ENCODE assay signal across 14 mouse cellular contexts in the genomic region with DNA sequence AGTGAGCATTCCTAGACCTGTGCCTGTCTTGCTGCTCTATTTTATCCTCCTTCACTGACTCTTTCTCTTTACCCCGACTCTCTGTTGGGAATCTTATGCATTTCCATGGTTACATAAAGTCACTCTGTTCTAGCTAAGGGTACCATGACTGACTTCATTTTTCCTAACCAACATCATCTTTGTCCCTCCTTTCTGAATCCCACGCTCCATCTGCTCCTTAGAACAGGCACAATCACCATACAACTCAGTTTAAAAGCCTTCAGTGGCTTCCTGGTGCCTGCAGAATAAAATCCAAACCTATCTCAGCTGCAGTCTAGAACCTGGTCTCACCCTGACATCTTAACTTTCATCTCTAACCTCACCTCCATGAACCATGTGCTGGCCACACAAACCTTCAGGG. TPM values are rescaled to one million over a fixed set of nuclear protein-coding genes. Genes with fewer than 3 reads are reported as not detected.
DNase-seq lines count a peak whose midpoint lies in the region; ATAC-seq lines count a peak whose summit lies in the region.
"Had no signal": no experiment of that assay in that cellular context is flagged by ENCODE, and none has a peak within 500 bp of the region (broad histone marks: within the 10 kb centered on the region; RNA-seq: fewer than 3 reads in every experiment).

No protein-coding gene starts in this region.

- 88% methylated on average over 2 of the region's 2 CpGs for WGBS in heart, embryonic 15.5 days
- 83% methylated on average over 2 of the region's 2 CpGs for WGBS in intestine, embryonic 16.5 days
- 77% methylated on average over 2 of the region's 2 CpGs for WGBS in liver, embryonic 12.5 days (ENCODE audit: insufficient replicate concordance)

- no peaks in the 10 kb centered on the region for H3K27me3 ChIP-seq in heart, embryonic 15.5 days
- H3K27me3 ChIP-seq in intestine, embryonic 16.5 days (replicated peaks; ENCODE audit: control insufficient read depth, insufficient read depth, low read length), result no peaks in the 10 kb centered on the region
- no peaks in the 10 kb centered on the region for H3K27me3 ChIP-seq in liver, embryonic 12.5 days (replicated peaks)
- H3K27me3 ChIP-seq: neural tube, embryonic 12.5 days had no signal

- H3K4me2 ChIP-seq in heart, embryonic 15.5 days, result no peak overlapping the region
- H3K4me2 ChIP-seq in intestine, embryonic 16.5 days (ENCODE audit: low read depth, low read length), result peak overlapping the region; percentile 32; the same call in 1 of the 2 replicates
- peak overlapping the region; percentile 57 for H3K4me2 ChIP-seq in liver, embryonic 12.5 days
- H3K4me2 ChIP-seq: lung, embryonic 14.5 days; midbrain, embryonic 11.5 days; neural tube, embryonic 12.5 days had no signal

- H3K4me3 ChIP-seq in heart, embryonic 15.5 days, result no peak overlapping the region
- peak overlapping the region; percentile 14; the same call in 1 of the 2 replicates for H3K4me3 ChIP-seq in intestine, embryonic 16.5 days (ENCODE audit: low read length)
- H3K4me3 ChIP-seq in liver, embryonic 12.5 days, result peak overlapping the region; percentile 14; the same call in 1 of the 2 replicates
- H3K4me3 ChIP-seq: neural tube, embryonic 12.5 days had no signal

- no peak overlapping the region for H3K9ac ChIP-seq in heart, embryonic 15.5 days
- H3K9ac ChIP-seq in intestine, embryonic 16.5 days (ENCODE audit: low read depth, low read length), result no peak overlapping the region
- H3K9ac ChIP-seq in liver, embryonic 12.5 days, result peak overlapping the region; percentile 33; the same call in 1 of the 2 replicates
- H3K9ac ChIP-seq: lung, embryonic 14.5 days; neural tube, embryonic 12.5 days had no signal

- peaks cover 21% of the 10 kb centered on the region for H3K4me1 ChIP-seq in heart, embryonic 15.5 days (replicated peaks)
- H3K4me1 ChIP-seq in intestine, embryonic 16.5 days (ENCODE audit: control insufficient read depth, insufficient read depth, low read length), result peaks cover 25% of the 10 kb centered on the region
- H3K4me1 ChIP-seq in liver, embryonic 12.5 days, result peaks cover 67% of the 10 kb centered on the region
- H3K4me1 ChIP-seq: neural tube, embryonic 12.5 days had no signal

- H3K36me3 ChIP-seq in heart, embryonic 15.5 days, result peaks cover 4% of the 10 kb centered on the region; the same call in 1 of the 2 replicates
- H3K36me3 ChIP-seq in intestine, embryonic 16.5 days (ENCODE audit: control insufficient read depth, insufficient read depth, low read length), result no peaks in the 10 kb centered on the region; the same call in 1 of the 2 replicates
- H3K36me3 ChIP-seq in liver, embryonic 12.5 days, result peaks cover 16% of the 10 kb centered on the region

- H3K9me3 ChIP-seq in heart, embryonic 15.5 days (replicated peaks), result no peaks in the 10 kb centered on the region
- no peaks in the 10 kb centered on the region for H3K9me3 ChIP-seq in intestine, embryonic 16.5 days (ENCODE audit: control insufficient read depth, low read length)
- H3K9me3 ChIP-seq in liver, embryonic 12.5 days (replicated peaks), result no peaks in the 10 kb centered on the region
- H3K9me3 ChIP-seq: neural tube, embryonic 12.5 days had no signal

- no peak for DNase-seq in heart, postnatal 4 days
- peak; percentile 91 for DNase-seq in brain, adult 2 months (ENCODE audit: low read depth, low spot score)
- DNase-seq in lung, postnatal 10 days, result no peak
- no peak for DNase-seq in cerebellum, adult 9-10 months
- DNase-seq in neural tube, embryonic 10.5 days (ENCODE audit: extremely low spot score, low spot score), result no peak
- DNase-seq: gastrocnemius, adult 2 months; kidney, adult 8-10 months; lung, embryonic 14.5 days had no signal

- H3K27ac ChIP-seq in heart, embryonic 15.5 days, result peak overlapping the region; percentile 64; the same call in 1 of the 2 replicates
- H3K27ac ChIP-seq in intestine, embryonic 16.5 days (ENCODE audit: low read length), result peak overlapping the region; percentile 85; the same call in 1 of the 2 replicates
- peak overlapping the region; percentile 88 for H3K27ac ChIP-seq in liver, embryonic 12.5 days
- H3K27ac ChIP-seq: gastrocnemius, adult 2 months; neural tube, embryonic 12.5 days had no signal

- no peak for ATAC-seq in heart, embryonic 15.5 days (replicated peaks; ENCODE audit: insufficient number of reproducible peaks, insufficient read depth, low FRiP score, low read depth)
- no peak for ATAC-seq in intestine, embryonic 16.5 days
- no peak for ATAC-seq in liver, embryonic 12.5 days
- ATAC-seq: CD4-positive, CD25-positive, alpha-beta regulatory T cell, adult 4 months had no signal

RNA-seq across cellular contexts. Expression of a gene that starts 26.9 kb away (rescaled TPM):
- 245 and 283 TPM in 2 replicates for polyA plus RNA-seq in heart, embryonic 15.5 days (2015; fragmentation: Nextera tagmentation; extraction: Ambion mirVana)
- total RNA-seq in heart, postnatal 4 days (2021), result 100 to 1,000 TPM; 266 to 281 TPM
- polyA plus RNA-seq in intestine, embryonic 16.5 days (2015; fragmentation: Nextera tagmentation; extraction: Ambion mirVana), result 217 and 222 TPM in 2 replicates
- polyA plus RNA-seq in liver, embryonic 12.5 days (2016; fragmentation: Nextera tagmentation; extraction: Ambion mirVana), result 78.3 and 82.3 TPM in 2 replicates
